Mouse (Mus musculus) liver, embryonic 14.5 days (tissue): ENCODE measurements around the gene Hcn3. TPM values are rescaled to one million over a fixed set of nuclear protein-coding genes. Genes with fewer than 3 reads are reported as not detected.

Experiments
- ATAC-seq: fragments of 200-750 bp; cut with Nextera tagmentation; 2 replicates; pipeline ENCODE4 v1.8.0; 2017; ENCODE audit warnings: moderate number of reproducible peaks, mild to moderate bottlenecking, moderate library complexity; ENCODE audit not compliant: insufficient read depth
- DNase-seq, 3 experiments: peaks; one replicate each; pipeline ENCODE4 v3.0.0-alpha.2; 2012 to 2013; ENCODE audit warnings: low read depth in 3 of 3, low spot score in 3 of 3
- H3K27ac ChIP-seq: fragments of 300-500 bp; sonication (generic); 2 replicates; pipeline ENCODE4 v1.5.1; 2014; ENCODE audit warnings: moderate library complexity, mild to moderate bottlenecking, control low read depth, inconsistent platforms
- H3K27me3 ChIP-seq: fragments of 300-500 bp; sonication (generic); 2 replicates; pipeline ENCODE4 v1.6.1; 2014; ENCODE audit warnings: mild to moderate bottlenecking, low read length, moderate library complexity; ENCODE audit not compliant: control insufficient read depth, insufficient read depth
- H3K36me3 ChIP-seq: fragments of 300-500 bp; sonication (generic); replicated peaks from 2 replicates; pipeline ENCODE4 v1.6.1; 2014; ENCODE audit warnings: low read depth; ENCODE audit not compliant: control insufficient read depth, insufficient read depth
- H3K4me1 ChIP-seq, 2 experiments: fragments of 200-500 bp in 1 of 2; fragments of 300-500 bp in 1 of 2; sonication (generic) in 1 of 2; replicated peaks; 2 replicates each; pipeline ENCODE4 v1.6.1; 2012 to 2014; ENCODE audit warnings: antibody characterized with exemption in 1 of 2, inconsistent platforms in 1 of 2, low read length in 1 of 2; ENCODE audit not compliant: control insufficient read depth in 2 of 2, insufficient read depth in 2 of 2
- H3K4me2 ChIP-seq: fragments of 300-500 bp; sonication (generic); 2 replicates; pipeline ENCODE4 v1.6.1; 2014; ENCODE audit warnings: low read depth, mild to moderate bottlenecking, control low read depth, moderate library complexity
- H3K4me3 ChIP-seq, 2 experiments: fragments of 200-500 bp in 1 of 2; fragments of 300-500 bp in 1 of 2; sonication (generic) in 1 of 2; 2 replicates each; pipeline ENCODE4 v1.5.1; 2012 to 2014; ENCODE audit warnings: low read depth in 2 of 2, low read length in 2 of 2, mild to moderate bottlenecking in 2 of 2, control low read depth in 1 of 2, inconsistent platforms in 1 of 2, moderate library complexity in 1 of 2; ENCODE audit not compliant: insufficient read depth in 1 of 2
- H3K9ac ChIP-seq: fragments of 300-500 bp; sonication (generic); replicated peaks from 2 replicates; pipeline ENCODE4 v1.6.1; 2014; ENCODE audit warnings: mild to moderate bottlenecking, control low read depth, moderate library complexity
- H3K9me3 ChIP-seq: fragments of 300-500 bp; sonication (generic); 2 replicates; pipeline ENCODE4 v1.6.1; 2016; ENCODE audit warnings: low read length, mixed read lengths; ENCODE audit not compliant: control insufficient read depth
- CTCF ChIP-seq: IDR thresholded peaks from 2 replicates; pipeline ENCODE4 v1.5.1; 2016; ENCODE audit warnings: antibody characterized with exemption, low read depth, control low read depth
- EP300 ChIP-seq: IDR thresholded peaks from 2 replicates; pipeline ENCODE4 v1.6.1; 2016; ENCODE audit warnings: antibody characterized with exemption, low read depth
- WGBS: fragments of 180-500 bp; shearing (Covaris S2); extraction: QIAGEN DNeasy Blood & Tissue Kit; methylation state at CpG from one replicate; pipeline ENCODE4 v1.1.7; 2014; ENCODE audit not compliant: insufficient replicate concordance; 5-methylcytosine and 5-hydroxymethylcytosine counted together
- polyA plus RNA-seq, 2 experiments: library from polyadenylated mRNA; depleted of rRNA in 1 of 2; stranded (reverse) in 1 of 2; unstranded in 1 of 2; fragments of >200 nt; fragmentation: Nextera tagmentation in 1 of 2; extraction: Ambion mirVana in 1 of 2; gene quantifications; 2 replicates each; pipeline versions ENCODE4 v1.2.1 to v1.2.3; 2012 to 2014

Gene Hcn3
- polyA plus RNA-seq, 2 experiments = 0.31 to 0.55 TPM

- Histone ChIP-seq H3K4me3 (peak within 1 kb of the TSS; percentile 87), H3K27me3 (no peaks in the 10 kb centered on the region), H3K4me1 (peaks cover 42 to 54% of the 10 kb centered on the region in 2 experiments), H3K9ac (peak within 1 kb of the TSS; percentile 82), H3K4me2 (peak within 1 kb of the TSS; percentile 88), H3K27ac (peak within 1 kb of the TSS; percentile 87), H3K36me3 (peaks cover 35% of the 10 kb centered on the region), H3K9me3 (no peaks in the 10 kb centered on the region)
- TF ChIP-seq EP300 (peak; percentile 76), CTCF (no peak)
- ATAC-seq (peak; percentile 58), DNase-seq (peak; percentile 58 to 64 (median 63))
- 6% methylated on average over 3 of the region's 3 CpGs for WGBS
Observed at GRCm38 (mm10) chr3:89135958-89136357, 24.0 kb downstream of the Hcn3 start, which contains the start of gene Pklr. Gene Pklr, plus strand, starts transcription at chr3:89136142.

- Histone ChIP-seq H3K36me3 (peaks cover 14% of the 10 kb centered on the region), H3K4me2 (peak overlapping the region; percentile 68), H3K4me1 (peaks cover 43 to 52% of the 10 kb centered on the region in 2 experiments), H3K9ac (peak overlapping the region; percentile 64), H3K27me3 (no peaks in the 10 kb centered on the region), H3K27ac (peak overlapping the region; percentile 87), H3K4me3 (peak overlapping the region; percentile 3 to 14; a peak in 1 of 4 replicates), H3K9me3 (no peaks in the 10 kb centered on the region)
- DNase-seq = no peak
- TF ChIP-seq CTCF (no peak), EP300 (peak; percentile 47)
- peak; percentile 4; the same call in 1 of the 2 replicates for ATAC-seq
- WGBS = 23% methylated on average over 1 of the region's 1 CpGs
Observed at GRCm38 (mm10) chr3:89133752-89134151, 26.2 kb downstream of the Hcn3 start.

GRCm38 (mm10) chr3:89133063-89133450 is 26.9 kb downstream of the Hcn3 start:
- Histone ChIP-seq H3K27ac (peak overlapping the region; percentile 87), H3K9me3 (no peaks in the 10 kb centered on the region), H3K4me2 (peak overlapping the region; percentile 68), H3K27me3 (no peaks in the 10 kb centered on the region), H3K36me3 (peaks cover 9% of the 10 kb centered on the region), H3K4me3 (peak overlapping the region; percentile 48 to 57; a peak in 3 of 4 replicates), H3K9ac (peak overlapping the region; percentile 64), H3K4me1 (peaks cover 47 to 54% of the 10 kb centered on the region in 2 experiments)
- no peak for DNase-seq
- TF ChIP-seq EP300 = no peak
- no peak for TF ChIP-seq CTCF
- ATAC-seq = no peak
- WGBS = 26% methylated on average over 7 of the region's 7 CpGs

DNA sequence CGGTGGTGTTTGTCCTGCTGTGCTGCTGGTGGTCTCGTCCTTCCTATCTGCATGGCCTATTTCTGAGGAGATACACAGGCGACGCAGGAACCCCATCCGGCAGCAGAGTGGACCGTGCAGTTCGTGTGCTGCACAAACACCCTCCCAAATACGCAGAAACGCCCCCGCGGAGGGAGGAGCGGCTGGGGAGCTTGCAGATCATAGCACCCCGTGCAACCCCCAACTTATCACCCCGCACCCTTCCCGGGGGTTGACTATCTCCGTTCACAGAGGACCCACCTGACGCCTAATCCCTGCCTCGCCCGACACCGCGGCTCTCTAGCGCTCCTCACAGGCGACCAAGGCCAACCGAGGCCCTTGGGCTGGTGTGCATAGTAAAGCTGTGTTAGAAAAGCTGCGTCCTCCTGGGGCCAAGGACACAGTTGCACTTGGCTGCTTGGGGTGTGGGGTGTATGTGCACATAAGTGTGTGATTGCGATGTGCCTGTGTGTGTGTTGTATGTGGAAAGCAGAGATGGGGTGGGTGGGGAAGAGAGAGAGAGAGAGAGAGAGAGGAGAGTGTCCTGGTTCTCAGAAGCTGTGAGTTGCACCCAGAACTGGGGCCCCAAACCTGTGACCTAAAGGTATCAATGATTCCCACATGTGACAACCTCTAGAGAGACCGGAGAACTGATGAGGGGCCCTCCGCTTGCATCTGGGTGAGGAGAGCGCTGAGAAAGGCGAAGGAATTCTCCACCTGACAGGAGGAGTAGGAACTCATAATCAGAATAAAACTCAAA is 27.5 kb downstream of the Hcn3 start:
- TF ChIP-seq CTCF (peak; percentile 93), EP300 (peak; percentile 92)
- Histone ChIP-seq H3K4me3 (peak overlapping the region; percentile 48 to 57), H3K27ac (peak overlapping the region; percentile 87), H3K9me3 (no peaks in the 10 kb centered on the region), H3K4me2 (peak overlapping the region; percentile 68), H3K9ac (peak overlapping the region; percentile 64), H3K27me3 (no peaks in the 10 kb centered on the region), H3K4me1 (peaks cover 47 to 58% of the 10 kb centered on the region in 2 experiments), H3K36me3 (peaks cover 3% of the 10 kb centered on the region)
- ATAC-seq (peak; percentile 89), DNase-seq (peak; percentile 89 to 93 (median 89))
- 4% methylated on average over 30 of the region's 30 CpGs for WGBS

DNA sequence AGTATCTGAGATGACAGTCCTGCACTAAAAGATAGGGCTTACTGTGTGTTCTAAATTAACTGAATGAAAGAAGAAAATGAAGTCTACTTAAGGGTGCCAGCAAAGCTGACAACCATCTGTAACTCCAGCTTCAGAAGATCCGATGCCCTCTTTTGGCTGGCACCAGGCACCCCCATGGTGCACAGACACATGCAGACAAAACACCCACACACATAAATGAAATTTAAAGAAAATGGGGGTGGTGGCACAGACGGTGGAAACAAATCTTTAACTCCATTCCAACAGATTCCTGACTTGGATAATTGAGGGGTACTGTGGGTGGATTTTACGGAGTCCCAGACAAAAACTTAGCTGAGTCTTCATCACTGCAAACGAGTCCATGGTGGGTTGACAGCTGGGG is 28.2 kb downstream of the Hcn3 start:
- ATAC-seq (no peak), DNase-seq (no peak)
- H3K9me3 ChIP-seq = no peaks in the 10 kb centered on the region
- no peak for TF ChIP-seq EP300
- TF ChIP-seq CTCF = no peak
- H3K27me3 ChIP-seq = no peaks in the 10 kb centered on the region
- peak overlapping the region; percentile 64 for H3K9ac ChIP-seq
- H3K4me2 ChIP-seq = peak overlapping the region; percentile 68
- H3K4me3 ChIP-seq = peak overlapping the region; percentile 43 to 48
- no peaks in the 10 kb centered on the region for H3K36me3 ChIP-seq
- H3K27ac ChIP-seq = peak overlapping the region; percentile 87
- peaks cover 47 to 60% of the 10 kb centered on the region in 2 experiments for H3K4me1 ChIP-seq
- 24% methylated on average over 4 of the region's 4 CpGs for WGBS
